In genomic region chr12:16948239-16948638, GRCm38 (mm10) we compare ENCODE assay signal across 26 mouse cellular contexts.
"Had no signal": no experiment of that assay in that cellular context is flagged by ENCODE, and none has a peak within 500 bp of the region (broad histone marks: within the 10 kb centered on the region; RNA-seq: fewer than 3 reads in every experiment).

No protein-coding gene starts in this region.

- H3K4me2 ChIP-seq: heart, embryonic 11.5 days; heart, embryonic 13.5 days; heart, embryonic 15.5 days; hindbrain, embryonic 13.5 days; hindbrain, embryonic 15.5 days; kidney, embryonic 15.5 days; limb, embryonic 12.5 days; liver, embryonic 13.5 days; liver, embryonic 15.5 days had no signal

- ATAC-seq: hindbrain, postnatal 0 days; intestine, embryonic 16.5 days had no signal

- H3K9me3 ChIP-seq: heart, embryonic 13.5 days; heart, embryonic 15.5 days; hindbrain, embryonic 13.5 days; hindbrain, embryonic 15.5 days; kidney, embryonic 15.5 days; limb, embryonic 10.5 days; limb, embryonic 12.5 days; liver, embryonic 13.5 days; liver, embryonic 15.5 days had no signal

- H3K4me1 ChIP-seq: heart, embryonic 13.5 days; heart, embryonic 15.5 days; hindbrain, embryonic 13.5 days; hindbrain, embryonic 15.5 days; kidney, embryonic 15.5 days; limb, embryonic 10.5 days; limb, embryonic 12.5 days; liver, embryonic 13.5 days; liver, embryonic 15.5 days had no signal

- DNase-seq: gastrocnemius, postnatal 14 days; gastrocnemius, postnatal 36 days; heart, adult 11 months; heart, adult 2 months; heart, postnatal 14 days; heart, postnatal 36 days; kidney, adult 11 months; kidney, adult 2 months; kidney, adult 9 months; kidney, postnatal 14 days; kidney, postnatal 36 days; layer of hippocampus, postnatal 36 days; liver, embryonic 13.5 days had no signal

- H3K9ac ChIP-seq: heart, embryonic 13.5 days; heart, embryonic 15.5 days; hindbrain, embryonic 13.5 days; hindbrain, embryonic 15.5 days; kidney, embryonic 15.5 days; limb, embryonic 12.5 days; liver, embryonic 13.5 days; liver, embryonic 15.5 days had no signal

- H3K27me3 ChIP-seq: heart, embryonic 13.5 days; heart, embryonic 15.5 days; hindbrain, embryonic 13.5 days; hindbrain, embryonic 15.5 days; kidney, embryonic 15.5 days; limb, embryonic 12.5 days; liver, embryonic 13.5 days; liver, embryonic 15.5 days had no signal

- H3K4me3 ChIP-seq: heart, adult 2 months; heart, embryonic 13.5 days; heart, embryonic 15.5 days; hindbrain, embryonic 13.5 days; hindbrain, embryonic 15.5 days; kidney, embryonic 15.5 days; left cerebral cortex, adult 2 months; limb, embryonic 10.5 days; limb, embryonic 12.5 days; liver, embryonic 13.5 days; liver, embryonic 15.5 days had no signal

- H3K27ac ChIP-seq: heart, adult 2 months; heart, embryonic 13.5 days; heart, embryonic 15.5 days; hindbrain, embryonic 13.5 days; hindbrain, embryonic 15.5 days; hindbrain, postnatal 0 days; kidney, embryonic 15.5 days; kidney, postnatal 0 days; left cerebral cortex, adult 2 months; limb, embryonic 10.5 days; limb, embryonic 12.5 days; liver, embryonic 13.5 days; liver, embryonic 15.5 days had no signal
